Mouse (Mus musculus) ES-Bruce4 (cell line): ENCODE data around the gene Kat2a. TPM values are rescaled to one million over a fixed set of nuclear protein-coding genes. Genes with fewer than 3 reads are reported as not detected.
A peak's percentile ranks its signal among the peaks of the same experiment; 100 is the strongest.

ENCODE experiments used
- H3K27ac ChIP-seq: 2 replicates; pipeline ENCODE4 v1.5.1; 2012; ENCODE audit warnings: low read length, inconsistent platforms; ENCODE audit not compliant: insufficient read depth
- H3K27me3 ChIP-seq: 2 replicates; pipeline ENCODE4 v1.6.1; 2012; ENCODE audit warnings: mild to moderate bottlenecking, low read length, inconsistent platforms; ENCODE audit not compliant: control insufficient read depth, poor library complexity, insufficient read depth, severe bottlenecking
- H3K36me3 ChIP-seq: 2 replicates; pipeline ENCODE4 v1.6.1; 2012; ENCODE audit warnings: inconsistent platforms, mild to moderate bottlenecking, low read length, moderate library complexity; ENCODE audit not compliant: control insufficient read depth, poor library complexity, insufficient read depth, severe bottlenecking
- H3K4me1 ChIP-seq: one replicate; pipeline ENCODE4 v1.8.1; 2011; ENCODE audit warnings: low read length; ENCODE audit not compliant: control insufficient read depth, insufficient read depth
- H3K4me3 ChIP-seq: 2 replicates; pipeline ENCODE4 v1.5.1; 2011; ENCODE audit warnings: low read depth, mild to moderate bottlenecking, low read length
- H3K9ac ChIP-seq: 2 replicates; pipeline ENCODE4 v1.6.1; 2012; ENCODE audit warnings: low read depth, mild to moderate bottlenecking, inconsistent platforms; ENCODE audit not compliant: poor library complexity, severe bottlenecking
- H3K9me3 ChIP-seq: replicated peaks from 2 replicates; pipeline ENCODE4 v1.6.1; 2012; ENCODE audit warnings: mild to moderate bottlenecking, low read length, inconsistent platforms; ENCODE audit not compliant: control insufficient read depth, poor library complexity, insufficient read depth, severe bottlenecking
- CTCF ChIP-seq: IDR thresholded peaks from one replicate; pipeline ENCODE4 v1.8.1; 2011; ENCODE audit warnings: low read depth, low read length
- EP300 ChIP-seq: IDR thresholded peaks from 2 replicates; pipeline ENCODE4 v1.6.1; 2011; ENCODE audit warnings: low read depth, low read length; ENCODE audit not compliant: insufficient read depth
- POLR2A ChIP-seq: IDR thresholded peaks from one replicate; pipeline ENCODE4 v1.8.1; 2011; ENCODE audit warnings: low read length; ENCODE audit not compliant: insufficient read depth
- polyA plus RNA-seq: library from polyadenylated mRNA; stranded (reverse); fragments of >200 nt; gene quantifications from 2 replicates; pipeline ENCODE4 v1.2.4, GENCODE M21; 2011; ENCODE audit warnings: low read depth; ENCODE audit not compliant: missing spikeins, insufficient read depth, insufficient read length

Gene Kat2a
- polyA plus RNA-seq, 1 experiment = 61.3 TPM

DNA sequence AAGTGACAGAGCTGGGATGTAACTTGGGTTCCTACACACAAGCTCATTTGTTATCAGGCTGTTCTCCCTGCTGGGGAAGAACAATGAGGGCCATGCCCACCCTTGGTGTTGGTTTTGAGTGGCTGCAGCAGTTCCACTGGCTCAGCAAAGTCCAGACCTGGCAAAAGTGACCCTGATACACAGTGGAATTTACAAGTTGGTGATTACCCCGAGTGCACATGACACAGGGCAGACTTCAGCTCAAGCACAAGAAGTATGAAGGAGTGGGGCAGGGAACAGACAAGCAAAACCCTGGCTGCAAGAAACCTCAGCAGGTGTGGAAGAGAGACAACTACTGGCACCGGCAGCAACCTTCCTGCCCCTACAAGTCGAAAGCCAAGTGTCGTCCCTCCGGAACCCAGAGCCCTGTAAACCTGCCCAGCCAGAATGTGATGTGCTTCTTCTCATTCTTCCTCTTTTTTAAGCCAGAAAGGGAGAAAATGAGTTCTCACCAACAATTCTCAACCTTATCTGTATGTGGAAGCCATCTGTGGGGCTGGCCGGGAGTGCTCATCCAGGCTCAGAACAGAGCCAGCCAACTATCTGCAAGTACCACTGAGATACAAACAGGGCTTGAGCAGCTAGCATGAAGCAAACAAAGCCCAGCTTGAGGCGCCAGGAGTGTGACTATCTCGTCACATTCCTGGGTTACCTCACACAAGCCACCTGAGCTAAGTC, 9.7 kb upstream of the Kat2a start:
- no peak for TF ChIP-seq EP300
- TF ChIP-seq CTCF = no peak
- H3K9me3 ChIP-seq = no peaks in the 10 kb centered on the region
- H3K27ac ChIP-seq = 0 out of 2 replicates have a peak overlapping the region, but pooled peaks have one; percentile 3
- H3K36me3 ChIP-seq = peaks cover 3% of the 10 kb centered on the region; the same call in 1 of the 2 replicates
- no peak overlapping the region for H3K4me3 ChIP-seq
- no peaks in the 10 kb centered on the region for H3K27me3 ChIP-seq
- peaks cover 7% of the 10 kb centered on the region for H3K4me1 ChIP-seq
- H3K9ac ChIP-seq = no peak overlapping the region

GRCm38 (mm10) chr11:100721254-100721653, 9.0 kb upstream of the Kat2a start:
- H3K4me3 ChIP-seq = no peak overlapping the region
- no peaks in the 10 kb centered on the region for H3K27me3 ChIP-seq
- peaks cover 3% of the 10 kb centered on the region for H3K36me3 ChIP-seq
- H3K27ac ChIP-seq = no peak overlapping the region
- no peak overlapping the region for H3K9ac ChIP-seq
- no peaks in the 10 kb centered on the region for H3K9me3 ChIP-seq
- TF ChIP-seq POLR2A (no peak), CTCF (no peak), EP300 (no peak)
- H3K4me1 ChIP-seq = peaks cover 7% of the 10 kb centered on the region

GRCm38 (mm10) chr11:100720345-100720744, 8.1 kb upstream of the Kat2a start:
- TF ChIP-seq POLR2A = no peak
- no peak for TF ChIP-seq CTCF
- TF ChIP-seq EP300 = no peak
- Histone ChIP-seq H3K9ac (no peak overlapping the region), H3K4me1 (peaks cover 7% of the 10 kb centered on the region), H3K27ac (no peak overlapping the region), H3K9me3 (no peaks in the 10 kb centered on the region), H3K27me3 (no peaks in the 10 kb centered on the region), H3K36me3 (peaks cover 11% of the 10 kb centered on the region), H3K4me3 (no peak overlapping the region)

- H3K4me1 ChIP-seq = peaks cover 5% of the 10 kb centered on the region
- H3K9ac ChIP-seq = no peak overlapping the region
- H3K36me3 ChIP-seq = peaks cover 11% of the 10 kb centered on the region
- H3K4me3 ChIP-seq = peak overlapping the region; percentile 30; the same call in 1 of the 2 replicates
- no peak for TF ChIP-seq EP300
- TF ChIP-seq POLR2A = no peak
- TF ChIP-seq CTCF = no peak
- no peaks in the 10 kb centered on the region for H3K27me3 ChIP-seq
- H3K9me3 ChIP-seq = no peaks in the 10 kb centered on the region
- H3K27ac ChIP-seq = 0 out of 2 replicates have a peak overlapping the region, but pooled peaks have one; percentile 25
These were observed 7.6 kb upstream of the Kat2a start for GRCm38 (mm10) chr11:100719893-100720292.

DNA sequence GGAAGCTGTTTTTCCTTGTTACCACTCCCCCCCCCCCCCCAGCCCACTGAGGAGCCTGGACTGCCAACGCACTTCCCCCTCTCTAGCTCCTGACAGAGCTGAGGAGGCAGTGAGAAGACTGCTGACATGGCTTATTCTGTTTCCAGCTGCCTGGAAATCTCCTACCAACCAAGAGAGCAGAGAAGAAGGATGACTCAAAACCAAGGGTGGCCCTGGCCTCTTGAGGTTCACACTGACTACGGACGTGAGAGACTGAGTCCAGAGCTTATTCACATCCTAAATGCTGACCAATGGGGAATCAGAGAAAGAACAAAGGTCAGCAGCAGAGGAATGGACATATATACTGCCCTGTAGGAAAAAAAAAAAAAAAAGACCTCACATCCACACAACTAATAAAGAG, 7.0 kb upstream of the Kat2a start:
- H3K4me1 ChIP-seq = peaks cover 5% of the 10 kb centered on the region
- H3K27ac ChIP-seq = 0 out of 2 replicates have a peak overlapping the region, but pooled peaks have one; percentile 25
- peaks cover 11% of the 10 kb centered on the region for H3K36me3 ChIP-seq
- TF ChIP-seq CTCF (no peak), EP300 (no peak), POLR2A (no peak)
- H3K27me3 ChIP-seq = no peaks in the 10 kb centered on the region
- no peak overlapping the region for H3K9ac ChIP-seq
- no peaks in the 10 kb centered on the region for H3K9me3 ChIP-seq
- no peak overlapping the region for H3K4me3 ChIP-seq

GRCm38 (mm10) chr11:100718866-100719265, 6.6 kb upstream of the Kat2a start:
- Histone ChIP-seq H3K4me3 (no peak overlapping the region), H3K4me1 (peaks cover 5% of the 10 kb centered on the region), H3K27me3 (no peaks in the 10 kb centered on the region), H3K27ac (no peak overlapping the region), H3K9ac (no peak overlapping the region), H3K36me3 (peaks cover 11% of the 10 kb centered on the region), H3K9me3 (no peaks in the 10 kb centered on the region)
- TF ChIP-seq EP300 = no peak
- TF ChIP-seq POLR2A = no peak
- no peak for TF ChIP-seq CTCF
